Mouse (Mus musculus) naive thymus-derived CD4-positive, alpha-beta T cell, adult 2 months (primary cell): ENCODE data around the gene Mok.
A peak's percentile ranks its signal among the peaks of the same experiment; 100 is the strongest.

Experiments used
- DNase-seq: peaks from one replicate; pipeline ENCODE4 v3.0.0-alpha.2; 2011; ENCODE audit warnings: low read depth

Mok gene

GRCm38 (mm10) chr12:110846191-110846765, 5.5 kb upstream of the Mok start:
- no peak for DNase-seq

GRCm38 (mm10) chr12:110845131-110845880, 4.6 kb upstream of the Mok start:
- peak; percentile 16 for DNase-seq

- peak; percentile 63 for DNase-seq
Observed at GRCm38 (mm10) chr12:110844227-110845130, 3.7 kb upstream of the Mok start.

- peak; percentile 91 for DNase-seq
Observed at GRCm38 (mm10) chr12:110843194-110844048, 2.7 kb upstream of the Mok start.

DNA sequence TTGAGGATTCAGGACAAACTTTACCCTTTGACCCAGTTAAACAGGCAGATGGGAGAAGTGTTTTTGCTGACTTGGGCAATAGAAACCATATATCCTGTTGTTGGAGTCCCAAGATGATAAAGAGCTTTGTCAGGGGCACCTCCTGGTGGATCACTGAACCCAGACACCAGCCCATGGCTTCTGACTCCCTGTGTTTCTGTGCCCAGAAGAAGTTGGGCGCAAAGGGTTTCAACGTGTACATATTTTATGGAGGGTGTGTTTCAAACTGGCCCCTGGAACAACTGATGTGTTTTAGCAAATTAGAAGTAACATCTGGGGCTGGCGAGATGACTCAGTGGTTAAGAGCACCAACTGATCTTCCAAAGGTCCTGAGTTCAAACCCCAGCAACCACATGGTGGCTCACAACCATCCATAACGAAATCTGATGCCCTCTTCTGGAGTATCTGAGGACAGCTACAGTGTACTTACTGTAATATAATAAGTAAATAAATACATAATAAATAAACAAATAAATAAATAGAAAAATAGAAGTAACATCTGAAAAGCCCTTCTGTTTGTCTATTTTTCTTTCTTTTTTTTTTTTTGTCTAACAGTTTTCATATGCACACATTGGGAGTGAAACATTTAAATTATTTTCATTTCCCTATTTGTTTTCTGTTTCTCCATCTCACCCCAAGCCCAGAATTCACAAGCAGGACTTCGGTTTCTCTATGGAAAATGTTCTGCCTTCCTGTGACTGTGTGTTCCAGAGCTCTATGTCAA, 1.2 kb upstream of the Mok start:
- peak; percentile 16 for DNase-seq

- no peak for DNase-seq
Observed at GRCm38 (mm10) chr12:110837850-110838249, 2.9 kb downstream of the Mok start.

- no peak for DNase-seq
Observed at GRCm38 (mm10) chr12:110837192-110837841, 3.4 kb downstream of the Mok start.

DNA sequence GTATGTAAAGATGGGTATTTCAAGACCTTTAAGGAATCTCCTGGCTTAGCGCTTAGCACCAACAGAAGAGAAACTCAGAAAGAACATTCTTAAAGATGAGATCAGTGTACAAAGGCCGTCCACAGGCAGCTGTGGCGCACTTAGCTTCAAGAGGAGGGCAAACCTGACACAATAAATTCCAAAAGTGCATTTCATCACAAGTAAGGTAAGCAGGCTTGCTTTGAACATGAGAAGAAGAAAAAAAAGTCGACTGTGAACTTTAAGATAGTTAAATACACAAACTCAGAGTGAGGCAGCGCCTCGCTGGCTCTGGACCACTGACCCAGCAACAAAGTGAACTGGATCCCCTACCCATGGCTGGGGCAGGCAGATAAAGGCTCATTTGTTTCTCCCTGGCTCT, 4.0 kb downstream of the Mok start:
- no peak for DNase-seq

DNA sequence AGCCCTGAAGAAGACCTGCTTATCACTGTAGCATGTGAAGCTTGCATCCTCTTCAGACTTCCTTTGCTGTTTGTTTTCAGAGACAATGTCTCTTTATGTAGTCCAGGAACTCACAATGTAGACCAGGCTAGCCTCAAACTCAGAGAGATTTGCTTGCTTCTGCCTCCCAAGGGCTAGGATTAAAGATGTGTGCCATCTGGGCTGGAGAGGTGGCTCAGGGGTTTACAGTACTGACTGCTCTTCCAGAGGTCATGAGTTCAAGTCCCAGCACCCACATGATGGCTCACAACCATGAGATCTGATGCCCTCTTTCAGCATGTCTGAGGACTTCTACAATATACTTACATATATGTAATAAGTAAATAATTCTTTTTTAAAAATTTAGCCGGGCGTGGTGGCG, 5.6 kb downstream of the Mok start:
- no peak for DNase-seq

GRCm38 (mm10) chr12:110830293-110831024, 10.3 kb downstream of the Mok start:
- no peak for DNase-seq

- DNase-seq, result no peak
Observed at GRCm38 (mm10) chr12:110828908-110829307, 11.8 kb downstream of the Mok start.

- no peak for DNase-seq
Observed at GRCm38 (mm10) chr12:110822366-110822765, 18.4 kb downstream of the Mok start.

GRCm38 (mm10) chr12:110821787-110822186, 19.0 kb downstream of the Mok start:
- no peak for DNase-seq

DNA sequence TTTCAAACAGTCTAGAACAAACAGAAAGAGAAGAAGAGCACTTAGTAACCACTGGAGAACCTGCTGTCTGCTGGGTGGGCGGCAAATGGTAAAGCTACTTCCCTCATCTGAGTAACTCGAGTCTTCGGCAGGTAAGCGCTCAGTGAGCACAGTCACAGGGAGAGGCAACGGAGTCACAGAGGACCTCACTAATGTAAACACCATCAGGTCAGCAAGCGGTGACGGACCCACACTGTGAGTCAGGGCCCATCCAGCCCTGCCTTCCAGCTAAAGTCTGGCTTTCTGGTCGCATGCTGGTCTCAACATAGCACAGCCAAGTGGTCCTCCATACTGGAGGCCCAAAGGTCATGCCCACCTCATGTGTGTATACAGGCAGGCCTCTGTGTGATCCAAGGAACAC, 21.4 kb downstream of the Mok start:
- no peak for DNase-seq

DNA sequence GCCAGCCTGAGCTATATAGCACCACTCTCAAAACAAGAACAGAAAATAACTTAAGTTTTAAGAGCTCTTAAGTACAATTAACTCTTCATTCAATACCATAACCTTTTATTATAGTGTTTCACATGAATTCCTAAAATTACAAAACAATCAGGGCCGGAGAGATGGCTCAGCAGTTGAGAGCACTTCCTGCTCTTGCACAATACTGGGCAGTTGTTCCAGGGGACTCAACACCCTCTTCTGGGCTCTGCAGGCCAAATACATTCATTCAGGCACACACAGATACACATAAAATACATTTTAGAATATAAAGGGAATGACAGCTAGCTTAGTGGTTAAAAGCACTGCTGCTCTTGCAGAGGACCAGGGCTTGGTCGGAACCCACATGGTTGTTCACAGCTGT, 23.9 kb downstream of the Mok start:
- DNase-seq, result no peak

DNA sequence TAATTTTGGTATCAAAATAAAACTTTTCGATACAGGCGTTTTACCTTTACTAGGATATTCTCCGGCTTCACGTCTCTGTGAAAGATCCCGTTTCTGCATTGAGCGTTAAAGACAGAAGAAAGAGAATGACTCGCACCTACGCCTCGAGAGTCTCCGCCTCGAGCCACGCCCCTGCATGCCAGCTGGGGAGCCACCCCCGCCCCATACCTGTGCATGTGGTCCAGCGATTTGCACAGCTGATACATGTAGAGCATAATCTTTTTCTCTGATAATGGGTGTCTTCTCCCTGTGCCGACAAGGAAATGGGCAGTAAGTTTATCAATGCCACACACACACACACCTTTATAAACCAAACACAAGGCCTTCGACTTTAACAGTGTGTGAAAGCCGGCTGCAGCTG, 25.8 kb downstream of the Mok start:
- no peak for DNase-seq

DNA sequence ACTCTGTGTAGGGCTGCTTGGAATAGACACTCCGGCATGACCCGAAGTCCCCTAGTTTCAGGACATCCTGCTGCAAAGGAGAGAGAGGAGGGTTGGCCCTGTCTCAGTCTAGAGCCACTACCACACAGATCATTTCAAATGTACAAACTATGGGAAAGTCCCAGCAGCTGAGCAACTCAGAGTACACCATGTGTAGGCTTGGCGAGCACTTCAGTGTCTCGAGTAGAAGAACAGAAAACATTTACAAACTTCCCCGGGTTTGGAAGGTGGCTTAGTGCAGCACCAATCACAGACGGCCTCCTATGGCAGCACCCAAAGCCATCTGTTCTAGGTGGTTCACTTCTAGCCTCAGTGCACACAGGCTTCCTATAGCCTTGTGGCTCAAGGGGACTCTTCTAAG, 27.1 kb downstream of the Mok start:
- no peak for DNase-seq

DNA sequence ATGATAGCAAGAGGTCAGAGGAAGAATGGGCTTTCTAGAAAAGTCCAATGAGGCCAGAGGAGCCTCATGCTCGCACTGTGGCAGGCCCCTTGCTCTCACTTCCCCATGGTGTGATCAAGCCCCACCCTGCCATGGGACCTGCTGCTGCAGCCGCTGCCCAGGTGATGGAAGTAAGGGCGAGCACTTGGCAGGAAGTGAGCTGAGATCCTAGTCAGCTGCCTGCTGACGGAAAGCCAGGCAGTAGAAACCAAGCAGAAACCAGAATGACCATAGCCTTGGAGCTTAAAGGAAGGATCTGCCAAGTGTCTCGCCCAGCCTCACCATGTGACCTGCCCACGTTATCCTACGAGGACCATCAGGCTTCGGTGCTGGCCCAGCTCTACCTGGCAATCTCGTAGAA, 27.6 kb downstream of the Mok start:
- no peak for DNase-seq

- no peak for DNase-seq
Observed at GRCm38 (mm10) chr12:110808848-110809247, 31.9 kb downstream of the Mok start.

- no peak for DNase-seq
Observed at GRCm38 (mm10) chr12:110808430-110808829, 32.3 kb downstream of the Mok start.
